ENCODE assay signal across 8 mouse cellular contexts in genomic region chr16:46497686-46498420, GRCm38 (mm10). TPM values are rescaled to one million over a fixed set of nuclear protein-coding genes. Genes with fewer than 3 reads are reported as not detected.
A peak's percentile ranks its signal among the peaks of the same experiment; 100 is the strongest.
DNase-seq lines count a peak whose midpoint lies in the region; ATAC-seq and TF ChIP-seq lines count a peak whose summit lies in the region.

No protein-coding gene starts in this region.

- H3K9me3 ChIP-seq in erythroblast, embryonic 14.5 days (ENCODE audit: control insufficient read depth, low read length): peaks cover 3% of the 10 kb centered on the region; the same call in 1 of the 2 replicates
- H3K9me3 ChIP-seq in forebrain, embryonic 12.5 days: no peaks in the 10 kb centered on the region
- no peaks in the 10 kb centered on the region for H3K9me3 ChIP-seq in hindbrain, embryonic 11.5 days (ENCODE audit: control insufficient read depth, low read length)
- H3K9me3 ChIP-seq in midbrain, embryonic 14.5 days (ENCODE audit: control insufficient read depth, low read length): no peaks in the 10 kb centered on the region

- WGBS in forebrain, embryonic 12.5 days: under 1% methylated on average over 32 of the region's 32 CpGs
- WGBS in hindbrain, embryonic 11.5 days: 0% methylated on average over 32 of the region's 32 CpGs
- under 1% methylated on average over 32 of the region's 32 CpGs for WGBS in midbrain, embryonic 14.5 days

- ATAC-seq in erythroblast, adult 5-6 weeks (replicated peaks; ENCODE audit: low FRiP score, poor library complexity, severe bottlenecking): no peak
- ATAC-seq in forebrain, embryonic 12.5 days (ENCODE audit: low FRiP score): no peak; the same call in 1 of the 2 replicates
- ATAC-seq in hindbrain, embryonic 11.5 days (ENCODE audit: low FRiP score): no peak
- ATAC-seq in midbrain, embryonic 14.5 days (ENCODE audit: low FRiP score, low TSS enrichment): no peak

- DNase-seq in hindbrain, embryonic 11.5 days (ENCODE audit: low spot score): no peak
- peak; percentile 46 to 49 for DNase-seq in left cerebral cortex, adult 8-10 months (ENCODE audit: low spot score in 2 of 2)
- peak; percentile 70 for DNase-seq in midbrain, embryonic 14.5 days
- peak; percentile 22 for DNase-seq in urinary bladder, postnatal 25 days (ENCODE audit: low spot score)

- peaks cover 2% of the 10 kb centered on the region; the same call in 1 of the 2 replicates for H3K4me1 ChIP-seq in erythroblast, embryonic 14.5 days (ENCODE audit: control insufficient read depth)
- H3K4me1 ChIP-seq in bone marrow macrophage, adult 2 months (ENCODE audit: control insufficient read depth, insufficient read depth, low read length): no peaks in the 10 kb centered on the region
- H3K4me1 ChIP-seq in forebrain, embryonic 12.5 days: peaks cover 26% of the 10 kb centered on the region
- H3K4me1 ChIP-seq in hindbrain, embryonic 11.5 days (replicated peaks; ENCODE audit: control insufficient read depth, insufficient read depth, low read length): peaks cover 3% of the 10 kb centered on the region; the same call in 1 of the 2 replicates
- peaks cover 17% of the 10 kb centered on the region for H3K4me1 ChIP-seq in midbrain, embryonic 14.5 days (ENCODE audit: control insufficient read depth, insufficient read depth, low read length)

- TF ChIP-seq POLR2A in bone marrow macrophage, adult 2 months (IDR thresholded peaks at IDR 0.05; ENCODE audit: borderline replicate concordance, low read depth, low read length): no peak

- H3K4me2 ChIP-seq in forebrain, embryonic 12.5 days: peak overlapping the region; percentile 90
- H3K4me2 ChIP-seq in hindbrain, embryonic 11.5 days (replicated peaks; ENCODE audit: low read depth, low read length): peak overlapping the region; percentile 66
- H3K4me2 ChIP-seq in midbrain, embryonic 14.5 days (ENCODE audit: low read length): peak overlapping the region; percentile 61

- no peak for TF ChIP-seq CTCF in bone marrow macrophage, adult 2 months (IDR thresholded peaks at IDR 0.05; ENCODE audit: low read depth, low read length)

- H3K4me3 ChIP-seq in erythroblast, embryonic 14.5 days (replicated peaks): peak overlapping the region; percentile 52
- peak overlapping the region; percentile 51 for H3K4me3 ChIP-seq in bone marrow macrophage, adult 2 months (ENCODE audit: insufficient read depth, low read length)
- peak overlapping the region; percentile 91 for H3K4me3 ChIP-seq in forebrain, embryonic 12.5 days (replicated peaks)
- peak overlapping the region; percentile 89 for H3K4me3 ChIP-seq in hindbrain, embryonic 11.5 days (ENCODE audit: low read depth, low read length)
- peak overlapping the region; percentile 91 for H3K4me3 ChIP-seq in midbrain, embryonic 14.5 days (replicated peaks; ENCODE audit: low read depth, low read length)

- H3K36me3 ChIP-seq in erythroblast, embryonic 14.5 days (ENCODE audit: control insufficient read depth): no peaks in the 10 kb centered on the region
- H3K36me3 ChIP-seq in forebrain, embryonic 12.5 days (replicated peaks): no peaks in the 10 kb centered on the region
- no peaks in the 10 kb centered on the region for H3K36me3 ChIP-seq in hindbrain, embryonic 11.5 days (ENCODE audit: control insufficient read depth, insufficient read depth, low read length)
- no peaks in the 10 kb centered on the region for H3K36me3 ChIP-seq in midbrain, embryonic 14.5 days (ENCODE audit: control insufficient read depth, insufficient read depth, low read length)

- peaks cover 48% of the 10 kb centered on the region for H3K27me3 ChIP-seq in erythroblast, embryonic 14.5 days (ENCODE audit: control insufficient read depth)
- H3K27me3 ChIP-seq in forebrain, embryonic 12.5 days: no peaks in the 10 kb centered on the region
- H3K27me3 ChIP-seq in hindbrain, embryonic 11.5 days (ENCODE audit: control insufficient read depth, insufficient read depth, low read length): no peaks in the 10 kb centered on the region
- no peaks in the 10 kb centered on the region for H3K27me3 ChIP-seq in midbrain, embryonic 14.5 days (ENCODE audit: control insufficient read depth, insufficient read depth, low read length)

- H3K27ac ChIP-seq in bone marrow macrophage, adult 2 months (ENCODE audit: insufficient read depth, low read depth, low read length): no peak overlapping the region
- H3K27ac ChIP-seq in forebrain, embryonic 12.5 days: peak overlapping the region; percentile 94
- peak overlapping the region; percentile 94 for H3K27ac ChIP-seq in hindbrain, embryonic 11.5 days (ENCODE audit: low read depth, low read length)
- H3K27ac ChIP-seq in midbrain, embryonic 14.5 days (replicated peaks; ENCODE audit: low read depth, low read length): peak overlapping the region; percentile 93

- H3K9ac ChIP-seq in forebrain, embryonic 12.5 days: peak overlapping the region; percentile 95
- H3K9ac ChIP-seq in hindbrain, embryonic 11.5 days (ENCODE audit: low read depth, low read length): peak overlapping the region; percentile 92
- peak overlapping the region; percentile 86 for H3K9ac ChIP-seq in midbrain, embryonic 14.5 days (replicated peaks; ENCODE audit: low read length)

RNA-seq across cellular contexts. Expression of gene Nectin3, which starts 0.5 kb away (rescaled TPM):
- not detected in 2 replicates for polyA plus RNA-seq in erythroblast, embryonic 14.5 days (2012)
- total RNA-seq in erythroblast, adult 5-6 weeks (2015; ENCODE audit: low replicate concordance): not detected in 2 replicates
- total RNA-seq in erythroblast, adult 5-6 weeks (2017; ENCODE audit: low replicate concordance): not detected in 2 replicates
- 0.24 and 1.0 TPM in 2 replicates for polyA plus RNA-seq in bone marrow macrophage, adult 2 months (2012; ENCODE audit: insufficient read depth, insufficient read length, missing spikeins)
- polyA plus RNA-seq in forebrain, embryonic 12.5 days (2016; fragmentation: Nextera tagmentation; extraction: Ambion mirVana): 53.9 and 61.1 TPM in 2 replicates
- 49.9 and 50.0 TPM in 2 replicates for polyA plus RNA-seq in hindbrain, embryonic 11.5 days (2014; fragmentation: Nextera tagmentation; extraction: Ambion mirVana)
- 10 to 100 TPM; 35.6 to 47.8 (median 38.9) TPM for total RNA-seq in left cerebral cortex, adult 8-10 months (2022)
- polyA plus RNA-seq in midbrain, embryonic 14.5 days (2014; fragmentation: Nextera tagmentation; extraction: Ambion mirVana): 35.9 and 41.3 TPM in 2 replicates

Comparison
In these comparisons a context has a peak if more than half of its experiments do, and no peak if none do; other contexts are left out.
1. RNA of gene Nectin3, which starts 0.5 kb away (polyA plus RNA-seq): 53.9 to 61.1 TPM in forebrain, embryonic 12.5 days, 49.9 to 50.0 TPM in hindbrain, embryonic 11.5 days and 35.9 to 41.3 TPM in midbrain, embryonic 14.5 days; 0.24 to 1.0 TPM in bone marrow macrophage, adult 2 months and not detected in erythroblast, embryonic 14.5 days; every median in the first group is over 10 times any median in the second.
2. Peak in every context shown above with its lines, with median percentiles within 50 percentile points of each other: H3K4me3 ChIP-seq, H3K4me2 ChIP-seq and H3K9ac ChIP-seq.